Mouse (Mus musculus): ENCODE results near the gene Igf1r. TPM values are rescaled to one million over a fixed set of nuclear protein-coding genes. Genes with fewer than 3 reads are reported as not detected.

Igf1r gene
- polyA plus RNA-seq, 1 experiment, result 2.7 TPM

GRCm38 (mm10) chr7:68182773-68183172, 230.1 kb downstream of the Igf1r start:
- no peak for DNase-seq (ENCODE audit: low read depth in 1 of 2, low spot score in 2 of 2)
- TF ChIP-seq POLR2A (IDR thresholded peaks at IDR 0.05; ENCODE audit: low read depth, low read length), result no peak
- TF ChIP-seq CTCF (IDR thresholded peaks at IDR 0.05; ENCODE audit: extremely low read depth, insufficient read depth, insufficient read length, insufficient replicate concordance), result no peak
- H3K36me3 ChIP-seq (ENCODE audit: control insufficient read depth, insufficient read depth, low read length), result no peaks in the 10 kb centered on the region

DNA sequence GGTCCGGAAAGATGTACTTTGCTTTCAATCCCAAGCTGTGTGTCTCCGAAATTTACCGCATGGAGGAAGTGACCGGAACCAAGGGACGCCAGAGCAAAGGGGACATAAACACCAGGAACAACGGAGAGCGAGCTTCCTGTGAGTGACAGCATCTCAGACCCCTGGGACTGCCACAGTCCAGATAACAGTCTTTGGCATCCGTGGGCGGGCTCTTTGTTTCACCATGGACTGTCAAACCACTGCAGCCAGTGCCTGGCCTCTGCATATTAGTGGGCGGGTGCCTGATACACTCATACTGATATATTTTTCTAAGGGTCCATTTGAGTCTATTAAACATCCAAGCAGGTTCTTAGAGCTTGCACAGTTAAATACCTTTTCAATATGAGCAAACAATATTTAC, 230.8 kb downstream of the Igf1r start:
- no peak for TF ChIP-seq POLR2A (IDR thresholded peaks at IDR 0.05; ENCODE audit: low read depth, low read length)
- no peak for TF ChIP-seq CTCF (IDR thresholded peaks at IDR 0.05; ENCODE audit: extremely low read depth, insufficient read depth, insufficient read length, insufficient replicate concordance)

More at GRCm38 (mm10) chr7:68182773-68183172, 230.1 kb downstream of the Igf1r start:
- H3K4me1 ChIP-seq (ENCODE audit: control insufficient read depth, insufficient read depth, insufficient read length), result no peaks in the 10 kb centered on the region
- H3K27me3 ChIP-seq (ENCODE audit: control insufficient read depth, insufficient read depth, low read length), result no peaks in the 10 kb centered on the region
- WGBS, result 90% methylated on average over 6 of the region's 6 CpGs
- no peak overlapping the region for H3K4me3 ChIP-seq (ENCODE audit: extremely low read depth, insufficient read depth, insufficient read length)
- H3K27ac ChIP-seq (ENCODE audit: insufficient read depth, low read length), result no peak overlapping the region

DNA sequence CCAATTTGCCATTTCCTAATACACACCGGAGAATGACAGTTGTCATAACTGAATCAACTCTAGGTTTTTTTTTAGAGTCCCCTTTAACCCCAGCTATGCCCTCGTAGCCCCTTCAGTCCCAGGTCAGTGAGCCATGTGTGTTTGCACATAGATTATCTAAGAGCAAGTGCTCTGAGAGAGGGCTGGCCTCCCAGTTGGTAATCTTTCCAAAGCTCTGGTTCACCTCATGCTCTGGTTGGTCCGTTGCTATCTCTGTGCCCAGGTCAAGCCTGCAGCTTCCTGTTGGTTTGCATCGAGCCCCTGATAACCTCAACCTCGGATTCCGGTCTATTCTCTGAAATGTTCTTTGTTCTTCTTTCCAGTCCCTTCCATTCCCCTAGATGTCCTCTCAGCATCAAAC, 236.6 kb downstream of the Igf1r start:
- Histone ChIP-seq H3K36me3 (ENCODE audit: control insufficient read depth, insufficient read depth, low read length) (no peaks in the 10 kb centered on the region), H3K27me3 (ENCODE audit: control insufficient read depth, insufficient read depth, low read length) (no peaks in the 10 kb centered on the region), H3K4me3 (ENCODE audit: extremely low read depth, insufficient read depth, insufficient read length) (no peak overlapping the region), H3K4me1 (ENCODE audit: control insufficient read depth, insufficient read depth, insufficient read length) (no peaks in the 10 kb centered on the region), H3K27ac (ENCODE audit: insufficient read depth, low read length) (no peak overlapping the region)
- no peak for DNase-seq (ENCODE audit: low read depth in 1 of 2, low spot score in 2 of 2)
- 50% methylated on average over 6 of the region's 6 CpGs for WGBS
- no peak for TF ChIP-seq CTCF (IDR thresholded peaks at IDR 0.05; ENCODE audit: extremely low read depth, insufficient read depth, insufficient read length, insufficient replicate concordance)
- no peak for TF ChIP-seq POLR2A (IDR thresholded peaks at IDR 0.05; ENCODE audit: low read depth, low read length)

More for the DNA sequence above, 230.8 kb downstream of the Igf1r start:
- no peak for DNase-seq (ENCODE audit: low read depth in 1 of 2, low spot score in 2 of 2)
- H3K4me3 ChIP-seq (ENCODE audit: extremely low read depth, insufficient read depth, insufficient read length), result no peak overlapping the region
- WGBS, result 80% methylated on average over 10 of the region's 10 CpGs
- H3K27ac ChIP-seq (ENCODE audit: insufficient read depth, low read length), result no peak overlapping the region
- no peaks in the 10 kb centered on the region for H3K36me3 ChIP-seq (ENCODE audit: control insufficient read depth, insufficient read depth, low read length)
- no peaks in the 10 kb centered on the region for H3K27me3 ChIP-seq (ENCODE audit: control insufficient read depth, insufficient read depth, low read length)
- H3K4me1 ChIP-seq (ENCODE audit: control insufficient read depth, insufficient read depth, insufficient read length), result no peaks in the 10 kb centered on the region

DNA sequence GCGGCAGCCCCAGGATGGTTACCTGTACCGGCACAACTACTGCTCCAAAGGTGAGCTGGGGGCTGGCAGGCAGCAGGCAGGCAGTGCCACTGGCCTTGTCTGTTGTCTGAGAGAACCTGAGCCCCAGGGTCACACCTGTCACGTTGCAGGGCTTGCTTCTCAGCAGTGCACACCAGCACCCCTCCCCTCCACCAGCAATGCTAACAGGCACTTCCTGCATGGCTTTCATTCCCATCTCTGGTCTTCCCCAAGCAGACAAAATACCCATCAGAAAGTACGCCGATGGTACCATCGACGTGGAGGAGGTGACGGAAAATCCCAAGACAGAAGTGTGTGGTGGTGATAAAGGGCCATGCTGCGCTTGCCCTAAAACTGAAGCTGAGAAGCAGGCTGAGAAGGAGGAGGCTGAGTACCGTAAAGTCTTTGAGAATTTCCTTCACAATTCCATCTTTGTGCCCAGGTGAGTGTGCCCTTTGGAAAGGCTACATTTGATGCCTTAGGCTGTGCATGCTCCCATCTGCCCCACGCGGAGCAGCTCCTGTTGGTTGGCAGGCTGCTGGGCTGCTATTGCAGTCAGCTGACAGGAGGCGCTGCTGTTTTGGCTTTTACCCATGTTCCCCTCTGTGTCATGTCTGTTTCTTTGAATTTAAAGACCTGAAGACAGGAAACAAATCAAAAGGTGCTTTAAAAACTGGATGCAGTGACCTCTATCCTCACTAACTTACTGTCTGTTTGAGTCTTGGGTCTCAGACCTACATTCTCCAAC, 237.2 kb downstream of the Igf1r start:
- H3K36me3 ChIP-seq (ENCODE audit: control insufficient read depth, insufficient read depth, low read length), result no peaks in the 10 kb centered on the region

GRCm38 (mm10) chr7:68193958-68194695, 241.5 kb downstream of the Igf1r start:
- Histone ChIP-seq H3K36me3 (ENCODE audit: control insufficient read depth, insufficient read depth, low read length) (no peaks in the 10 kb centered on the region; the same call in 1 of the 2 replicates), H3K4me1 (ENCODE audit: control insufficient read depth, insufficient read depth, insufficient read length) (no peaks in the 10 kb centered on the region), H3K4me3 (ENCODE audit: extremely low read depth, insufficient read depth, insufficient read length) (no peak overlapping the region), H3K27ac (ENCODE audit: insufficient read depth, low read length) (no peak overlapping the region), H3K27me3 (ENCODE audit: control insufficient read depth, insufficient read depth, low read length) (no peaks in the 10 kb centered on the region)
- TF ChIP-seq CTCF (IDR thresholded peaks at IDR 0.05; ENCODE audit: extremely low read depth, insufficient read depth, insufficient read length, insufficient replicate concordance), result no peak
- no peak for DNase-seq (ENCODE audit: low read depth in 1 of 2, low spot score in 2 of 2)
- 70% methylated on average over 15 of the region's 15 CpGs for WGBS

More for the DNA sequence above, 237.2 kb downstream of the Igf1r start:
- Histone ChIP-seq H3K27me3 (ENCODE audit: control insufficient read depth, insufficient read depth, low read length) (no peaks in the 10 kb centered on the region), H3K27ac (ENCODE audit: insufficient read depth, low read length) (no peak overlapping the region), H3K4me3 (ENCODE audit: extremely low read depth, insufficient read depth, insufficient read length) (no peak overlapping the region), H3K4me1 (ENCODE audit: control insufficient read depth, insufficient read depth, insufficient read length) (no peaks in the 10 kb centered on the region)
- TF ChIP-seq POLR2A (IDR thresholded peaks at IDR 0.05; ENCODE audit: low read depth, low read length), result no peak
- peak; percentile 28; the same call in 1 of the 2 replicates for TF ChIP-seq CTCF (IDR thresholded peaks at IDR 0.05; ENCODE audit: extremely low read depth, insufficient read depth, insufficient read length, insufficient replicate concordance)
- DNase-seq (ENCODE audit: low read depth in 1 of 2, low spot score in 2 of 2), result peak; percentile 11 to 12
- 75% methylated on average over 13 of the region's 13 CpGs for WGBS

GRCm38 (mm10) chr7:68199609-68200008, 247.0 kb downstream of the Igf1r start:
- Histone ChIP-seq H3K27ac (ENCODE audit: insufficient read depth, low read length) (no peak overlapping the region), H3K36me3 (ENCODE audit: control insufficient read depth, insufficient read depth, low read length) (no peaks in the 10 kb centered on the region; the same call in 1 of the 2 replicates), H3K4me3 (ENCODE audit: extremely low read depth, insufficient read depth, insufficient read length) (no peak overlapping the region), H3K4me1 (ENCODE audit: control insufficient read depth, insufficient read depth, insufficient read length) (no peaks in the 10 kb centered on the region), H3K27me3 (ENCODE audit: control insufficient read depth, insufficient read depth, low read length) (no peaks in the 10 kb centered on the region)
- DNase-seq (ENCODE audit: low read depth in 1 of 2, low spot score in 2 of 2), result no peak
- TF ChIP-seq CTCF (IDR thresholded peaks at IDR 0.05; ENCODE audit: extremely low read depth, insufficient read depth, insufficient read length, insufficient replicate concordance) (no peak), POLR2A (IDR thresholded peaks at IDR 0.05; ENCODE audit: low read depth, low read length) (no peak)
- 92% methylated on average over 7 of the region's 7 CpGs for WGBS

Measured in spleen, adult 2 months (tissue).